Mouse (Mus musculus): ENCODE measurements at regions not wholly inside any gene's neighbourhood (a gene's known extent, or its start where the extent isn't known, plus 50 kb on each side); places are given as distances from the start of the nearest gene placed in this dataset.

GRCm38 (mm10) chr15:51136121-51136520 lies 2748.6 kb upstream of the Gm7489 start:
- H3K9me3 ChIP-seq (ENCODE audit: control insufficient read depth, low read length) = no peaks in the 10 kb centered on the region
- peaks cover 0 to under 1% of the 10 kb centered on the region in 2 experiments; a peak in 2 of 4 replicates for H3K4me1 ChIP-seq (ENCODE audit: control insufficient read depth in 2 of 2, insufficient read depth in 2 of 2, low read length in 2 of 2)
- no peak overlapping the region for H3K27ac ChIP-seq (replicated peaks in 1 of 2; ENCODE audit: control insufficient read depth in 1 of 2, insufficient read depth in 1 of 2, low read depth in 2 of 2, low read length in 2 of 2)
- peaks cover 79% of the 10 kb centered on the region for H3K27me3 ChIP-seq (ENCODE audit: control insufficient read depth, insufficient read depth, low read length)
- H3K9ac ChIP-seq (ENCODE audit: low read length) = no peak overlapping the region
- 49% methylated on average over 1 of the region's 1 CpGs for WGBS
- H3K36me3 ChIP-seq (ENCODE audit: control insufficient read depth, insufficient read depth, low read length) = no peaks in the 10 kb centered on the region
- no peak for ATAC-seq (ENCODE audit: insufficient number of reproducible peaks, insufficient read depth, low FRiP score, low read depth)
- H3K4me2 ChIP-seq (ENCODE audit: low read length) = no peak overlapping the region
- no peak overlapping the region for H3K4me3 ChIP-seq (ENCODE audit: control insufficient read depth in 1 of 2, insufficient read depth in 1 of 2, low read depth in 1 of 2, low read length in 2 of 2)

- Histone ChIP-seq H3K27me3 (ENCODE audit: control insufficient read depth, insufficient read depth, low read length) (peaks cover 72% of the 10 kb centered on the region), H3K4me1 (ENCODE audit: control insufficient read depth in 2 of 2, insufficient read depth in 2 of 2, low read length in 2 of 2) (no peaks in the 10 kb centered on the region; a peak in 1 of 4 replicates), H3K9me3 (ENCODE audit: control insufficient read depth, low read length) (no peaks in the 10 kb centered on the region), H3K4me2 (ENCODE audit: low read length) (no peak overlapping the region), H3K4me3 (ENCODE audit: control insufficient read depth in 1 of 2, insufficient read depth in 1 of 2, low read depth in 1 of 2, low read length in 2 of 2) (no peak overlapping the region), H3K27ac (replicated peaks in 1 of 2; ENCODE audit: control insufficient read depth in 1 of 2, insufficient read depth in 1 of 2, low read depth in 2 of 2, low read length in 2 of 2) (no peak overlapping the region), H3K36me3 (ENCODE audit: control insufficient read depth, insufficient read depth, low read length) (no peaks in the 10 kb centered on the region), H3K9ac (ENCODE audit: low read length) (no peak overlapping the region)
- no peak for ATAC-seq (ENCODE audit: insufficient number of reproducible peaks, insufficient read depth, low FRiP score, low read depth)
- WGBS = 34% methylated on average over 4 of the region's 4 CpGs
Observed at GRCm38 (mm10) chr15:51139507-51139906, 2745.2 kb upstream of the Gm7489 start.

GRCm38 (mm10) chr15:51173976-51174620 lies 2710.6 kb upstream of the Gm7489 start:
- H3K9me3 ChIP-seq (ENCODE audit: control insufficient read depth, low read length) = no peaks in the 10 kb centered on the region
- H3K36me3 ChIP-seq (ENCODE audit: control insufficient read depth, insufficient read depth, low read length) = no peaks in the 10 kb centered on the region
- H3K9ac ChIP-seq (ENCODE audit: low read length) = no peak overlapping the region
- H3K4me1 ChIP-seq (ENCODE audit: control insufficient read depth in 2 of 2, insufficient read depth in 2 of 2, low read length in 2 of 2) = no peaks in the 10 kb centered on the region
- WGBS = 83% methylated on average over 1 of the region's 1 CpGs
- no peak overlapping the region for H3K4me3 ChIP-seq (ENCODE audit: control insufficient read depth in 1 of 2, insufficient read depth in 1 of 2, low read depth in 1 of 2, low read length in 2 of 2)
- no peak overlapping the region for H3K27ac ChIP-seq (replicated peaks in 1 of 2; ENCODE audit: control insufficient read depth in 1 of 2, insufficient read depth in 1 of 2, low read depth in 2 of 2, low read length in 2 of 2)
- H3K4me2 ChIP-seq (ENCODE audit: low read length) = no peak overlapping the region
- no peak for ATAC-seq (ENCODE audit: insufficient number of reproducible peaks, insufficient read depth, low FRiP score, low read depth)
- H3K27me3 ChIP-seq (ENCODE audit: control insufficient read depth, insufficient read depth, low read length) = no peaks in the 10 kb centered on the region

- no peak overlapping the region for H3K27ac ChIP-seq (replicated peaks in 1 of 2; ENCODE audit: control insufficient read depth in 1 of 2, insufficient read depth in 1 of 2, low read depth in 2 of 2, low read length in 2 of 2)
- H3K9me3 ChIP-seq (ENCODE audit: control insufficient read depth, low read length) = no peaks in the 10 kb centered on the region
- H3K9ac ChIP-seq (ENCODE audit: low read length) = no peak overlapping the region
- ATAC-seq (ENCODE audit: insufficient number of reproducible peaks, insufficient read depth, low FRiP score, low read depth) = no peak
- no peaks in the 10 kb centered on the region for H3K36me3 ChIP-seq (ENCODE audit: control insufficient read depth, insufficient read depth, low read length)
- no peak overlapping the region for H3K4me2 ChIP-seq (ENCODE audit: low read length)
- 77% methylated on average over 2 of the region's 2 CpGs for WGBS
- no peaks in the 10 kb centered on the region for H3K27me3 ChIP-seq (ENCODE audit: control insufficient read depth, insufficient read depth, low read length)
- H3K4me1 ChIP-seq (ENCODE audit: control insufficient read depth in 2 of 2, insufficient read depth in 2 of 2, low read length in 2 of 2) = no peaks in the 10 kb centered on the region
- H3K4me3 ChIP-seq (ENCODE audit: control insufficient read depth in 1 of 2, insufficient read depth in 1 of 2, low read depth in 1 of 2, low read length in 2 of 2) = no peak overlapping the region
Observed at GRCm38 (mm10) chr15:51176466-51176865, 2708.2 kb upstream of the Gm7489 start.

- Histone ChIP-seq H3K4me2 (ENCODE audit: low read length) (no peak overlapping the region), H3K4me1 (ENCODE audit: control insufficient read depth in 2 of 2, insufficient read depth in 2 of 2, low read length in 2 of 2) (no peaks in the 10 kb centered on the region), H3K9me3 (ENCODE audit: control insufficient read depth, low read length) (no peaks in the 10 kb centered on the region), H3K4me3 (ENCODE audit: control insufficient read depth in 1 of 2, insufficient read depth in 1 of 2, low read depth in 1 of 2, low read length in 2 of 2) (no peak overlapping the region), H3K9ac (ENCODE audit: low read length) (no peak overlapping the region), H3K36me3 (ENCODE audit: control insufficient read depth, insufficient read depth, low read length) (no peaks in the 10 kb centered on the region), H3K27ac (replicated peaks in 1 of 2; ENCODE audit: control insufficient read depth in 1 of 2, insufficient read depth in 1 of 2, low read depth in 2 of 2, low read length in 2 of 2) (no peak overlapping the region), H3K27me3 (ENCODE audit: control insufficient read depth, insufficient read depth, low read length) (no peaks in the 10 kb centered on the region)
- no peak for ATAC-seq (ENCODE audit: insufficient number of reproducible peaks, insufficient read depth, low FRiP score, low read depth)
- WGBS = 64% methylated on average over 3 of the region's 3 CpGs
Observed at GRCm38 (mm10) chr15:51189134-51189533, 2695.6 kb upstream of the Gm7489 start.

GRCm38 (mm10) chr15:51197466-51198158 lies 2687.1 kb upstream of the Gm7489 start:
- no peak overlapping the region for H3K4me2 ChIP-seq (ENCODE audit: low read length)
- H3K27ac ChIP-seq (replicated peaks in 1 of 2; ENCODE audit: control insufficient read depth in 1 of 2, insufficient read depth in 1 of 2, low read depth in 2 of 2, low read length in 2 of 2) = no peak overlapping the region
- H3K4me3 ChIP-seq (ENCODE audit: control insufficient read depth in 1 of 2, insufficient read depth in 1 of 2, low read depth in 1 of 2, low read length in 2 of 2) = no peak overlapping the region
- H3K9me3 ChIP-seq (ENCODE audit: control insufficient read depth, low read length) = no peaks in the 10 kb centered on the region
- no peak overlapping the region for H3K9ac ChIP-seq (ENCODE audit: low read length)
- H3K27me3 ChIP-seq (ENCODE audit: control insufficient read depth, insufficient read depth, low read length) = no peaks in the 10 kb centered on the region
- WGBS = 29% methylated on average over 4 of the region's 4 CpGs
- H3K4me1 ChIP-seq (ENCODE audit: control insufficient read depth in 2 of 2, insufficient read depth in 2 of 2, low read length in 2 of 2) = no peaks in the 10 kb centered on the region
- ATAC-seq (ENCODE audit: insufficient number of reproducible peaks, insufficient read depth, low FRiP score, low read depth) = no peak
- H3K36me3 ChIP-seq (ENCODE audit: control insufficient read depth, insufficient read depth, low read length) = no peaks in the 10 kb centered on the region

- Histone ChIP-seq H3K4me1 (ENCODE audit: control insufficient read depth in 2 of 2, insufficient read depth in 2 of 2, low read length in 2 of 2) (no peaks in the 10 kb centered on the region), H3K9ac (ENCODE audit: low read length) (no peak overlapping the region), H3K4me3 (ENCODE audit: control insufficient read depth in 1 of 2, insufficient read depth in 1 of 2, low read depth in 1 of 2, low read length in 2 of 2) (no peak overlapping the region), H3K36me3 (ENCODE audit: control insufficient read depth, insufficient read depth, low read length) (no peaks in the 10 kb centered on the region), H3K4me2 (ENCODE audit: low read length) (no peak overlapping the region), H3K9me3 (ENCODE audit: control insufficient read depth, low read length) (no peaks in the 10 kb centered on the region), H3K27ac (replicated peaks in 1 of 2; ENCODE audit: control insufficient read depth in 1 of 2, insufficient read depth in 1 of 2, low read depth in 2 of 2, low read length in 2 of 2) (no peak overlapping the region), H3K27me3 (ENCODE audit: control insufficient read depth, insufficient read depth, low read length) (no peaks in the 10 kb centered on the region)
- WGBS = 74% methylated on average over 2 of the region's 2 CpGs
- no peak for ATAC-seq (ENCODE audit: insufficient number of reproducible peaks, insufficient read depth, low FRiP score, low read depth)
Observed at GRCm38 (mm10) chr15:51203351-51203750, 2681.4 kb upstream of the Gm7489 start.

GRCm38 (mm10) chr15:51206050-51206449 lies 2678.7 kb upstream of the Gm7489 start:
- Histone ChIP-seq H3K36me3 (ENCODE audit: control insufficient read depth, insufficient read depth, low read length) (no peaks in the 10 kb centered on the region), H3K4me3 (ENCODE audit: control insufficient read depth in 1 of 2, insufficient read depth in 1 of 2, low read depth in 1 of 2, low read length in 2 of 2) (no peak overlapping the region), H3K27ac (replicated peaks in 1 of 2; ENCODE audit: control insufficient read depth in 1 of 2, insufficient read depth in 1 of 2, low read depth in 2 of 2, low read length in 2 of 2) (no peak overlapping the region), H3K4me2 (ENCODE audit: low read length) (no peak overlapping the region), H3K9ac (ENCODE audit: low read length) (no peak overlapping the region), H3K9me3 (ENCODE audit: control insufficient read depth, low read length) (no peaks in the 10 kb centered on the region), H3K27me3 (ENCODE audit: control insufficient read depth, insufficient read depth, low read length) (no peaks in the 10 kb centered on the region), H3K4me1 (ENCODE audit: control insufficient read depth in 2 of 2, insufficient read depth in 2 of 2, low read length in 2 of 2) (no peaks in the 10 kb centered on the region)
- WGBS = 72% methylated on average over 3 of the region's 3 CpGs
- ATAC-seq (ENCODE audit: insufficient number of reproducible peaks, insufficient read depth, low FRiP score, low read depth) = no peak
